Mouse (Mus musculus): ENCODE results near the gene Mcm6. TPM values are rescaled to one million over a fixed set of nuclear protein-coding genes. Genes with fewer than 3 reads are reported as not detected.

Gene Mcm6
- total RNA-seq, 2 experiments from 2014 or later: 28.1 to 34.9 TPM

Other genes starting within 250 kb of the Mcm6 start
- 10 to 100 TPM; 45.1 to 46.7 TPM for gene Ubxn4, start 115.7 kb downstream of the Mcm6 start, total RNA-seq (2021)
- under 1 TPM in 1 of 2 experiments, not detected in 1; 0.07 TPM for gene Lct, start 31.3 kb downstream of the Mcm6 start, total RNA-seq (2021)
- 10 to 100 TPM; 54.7 to 60.1 TPM for gene Dars, start 57.7 kb upstream of the Mcm6 start, total RNA-seq (2021)
- gene Cxcr4, start 232.6 kb upstream of the Mcm6 start, total RNA-seq (2021): 10 to 100 TPM; 13.2 to 20.6 TPM